Mouse (Mus musculus): ENCODE results near the gene Grin3a. TPM values are rescaled to one million over a fixed set of nuclear protein-coding genes. Genes with fewer than 3 reads are reported as not detected.
"Not testable (repeated sequence)": the region's sequence is repeated elsewhere in the genome, so short reads cannot be mapped to it uniquely, and the experiment has no call there.

Grin3a gene
- polyA plus RNA-seq, 1 experiment from 2014 or later: 1.0 TPM

DNA sequence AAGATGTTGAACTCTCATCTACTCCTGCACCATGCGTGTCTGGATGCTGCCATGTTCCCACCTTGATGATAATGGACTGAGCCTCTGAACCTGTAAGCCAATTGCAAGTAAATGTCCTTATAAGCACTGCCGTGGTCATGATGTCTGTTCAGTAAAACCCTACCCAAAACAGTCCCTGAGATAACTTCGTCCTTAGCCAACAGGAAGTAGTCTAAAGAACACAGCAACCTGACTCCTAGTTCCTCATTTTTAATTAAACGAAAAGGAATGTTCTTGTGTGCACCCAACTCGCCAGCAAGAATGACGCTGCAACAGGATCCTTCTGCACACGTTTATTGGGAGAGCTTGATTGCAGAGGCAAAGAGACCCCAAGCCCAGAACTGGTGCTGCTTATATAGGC is 225.7 kb downstream of the Grin3a start:
- H3K4me2 ChIP-seq (replicated peaks); H3K36me3 ChIP-seq; ATAC-seq; H3K9me3 ChIP-seq; H3K9ac ChIP-seq; H3K4me3 ChIP-seq (replicated peaks); H3K27me3 ChIP-seq (replicated peaks); H3K4me1 ChIP-seq (replicated peaks); H3K27ac ChIP-seq: not testable (repeated sequence)
- WGBS: 89% methylated on average over 7 of the region's 7 CpGs

GRCm38 (mm10) chr4:49616924-49617323 is 228.6 kb downstream of the Grin3a start:
- Histone ChIP-seq H3K9me3 (no peaks in the 10 kb centered on the region), H3K36me3 (no peaks in the 10 kb centered on the region), H3K4me3 (replicated peaks) (no peak overlapping the region), H3K27me3 (replicated peaks) (no peaks in the 10 kb centered on the region), H3K9ac (no peak overlapping the region), H3K4me2 (replicated peaks) (no peak overlapping the region), H3K27ac (no peak overlapping the region), H3K4me1 (replicated peaks) (no peaks in the 10 kb centered on the region)
- no peak for ATAC-seq
- 91% methylated on average over 10 of the region's 10 CpGs for WGBS

Other genes starting within 250 kb of the Grin3a start
- 21.2 and 22.2 TPM in 2 replicates for gene Tmem246, start 247.9 kb downstream of the Grin3a start, polyA plus RNA-seq (2015; fragmentation: Nextera tagmentation; extraction: Ambion mirVana)
- 28.8 and 32.2 TPM in 2 replicates for gene Rnf20, start 213.7 kb downstream of the Grin3a start, polyA plus RNA-seq (2015; fragmentation: Nextera tagmentation; extraction: Ambion mirVana)
- gene Ppp3r2, start 163.7 kb downstream of the Grin3a start, polyA plus RNA-seq (2015; fragmentation: Nextera tagmentation; extraction: Ambion mirVana): 0.04 and 0.09 TPM in 2 replicates

All from intestine, embryonic 15.5 days (tissue).